Mouse (Mus musculus) heart, embryonic 12.5 days (tissue): ENCODE results near the gene Lins1. TPM values are rescaled to one million over a fixed set of nuclear protein-coding genes. Genes with fewer than 3 reads are reported as not detected.
A peak's percentile ranks its signal among the peaks of the same experiment; 100 is the strongest.

Experiments
- ATAC-seq: fragments of 200-750 bp; cut with Nextera tagmentation; 2 replicates; pipeline ENCODE4 v1.8.0; 2017; ENCODE audit warnings: moderate TSS enrichment, moderate library complexity; ENCODE audit not compliant: insufficient number of reproducible peaks, low FRiP score
- H3K27ac ChIP-seq: fragments of 300-500 bp; sonication (generic); 2 replicates; pipeline ENCODE4 v1.5.1; 2016; ENCODE audit warnings: mild to moderate bottlenecking, moderate library complexity; ENCODE audit not compliant: poor library complexity, severe bottlenecking
- H3K27me3 ChIP-seq: fragments of 300-500 bp; sonication (generic); replicated peaks from 2 replicates; pipeline ENCODE4 v1.6.1; 2016; ENCODE audit warnings: mild to moderate bottlenecking, moderate library complexity
- H3K36me3 ChIP-seq: fragments of 300-500 bp; sonication (generic); 2 replicates; pipeline ENCODE4 v1.6.1; 2016; ENCODE audit warnings: mild to moderate bottlenecking, moderate library complexity
- H3K4me1 ChIP-seq: fragments of 300-500 bp; sonication (generic); replicated peaks from 2 replicates; pipeline ENCODE4 v1.6.1; 2016; ENCODE audit warnings: mild to moderate bottlenecking
- H3K4me2 ChIP-seq: fragments of 300-500 bp; sonication (generic); 2 replicates; pipeline ENCODE4 v1.6.1; 2016; ENCODE audit warnings: mild to moderate bottlenecking, moderate library complexity
- H3K4me3 ChIP-seq: fragments of 300-500 bp; sonication (generic); 2 replicates; pipeline ENCODE4 v1.5.1; 2016; ENCODE audit warnings: mild to moderate bottlenecking
- H3K9ac ChIP-seq: fragments of 300-500 bp; sonication (generic); 2 replicates; pipeline ENCODE4 v1.6.1; 2016; ENCODE audit warnings: mild to moderate bottlenecking, moderate library complexity
- H3K9me3 ChIP-seq: fragments of 300-500 bp; sonication (generic); replicated peaks from 2 replicates; pipeline ENCODE4 v1.6.1; 2016; ENCODE audit warnings: mild to moderate bottlenecking, moderate library complexity
- WGBS: fragments of 180-500 bp; shearing (Covaris S2); methylation state at CpG from one replicate; pipeline ENCODE4 v1.1.7; 2016; 5-methylcytosine and 5-hydroxymethylcytosine counted together
- polyA plus RNA-seq: library from polyadenylated mRNA; unstranded; fragments of >200 nt; fragmentation: Nextera tagmentation; extraction: Ambion mirVana; gene quantifications from 2 replicates; pipeline ENCODE4 v1.2.1, GENCODE M21; 2016

Gene Lins1
- polyA plus RNA-seq, result 13.2 and 13.9 TPM in 2 replicates

- H3K27me3 ChIP-seq, result no peaks in the 10 kb centered on the region
- under 1% methylated on average over 51 of the region's 52 CpGs for WGBS
- H3K9me3 ChIP-seq, result no peaks in the 10 kb centered on the region
Measured at GRCm38 (mm10) chr7:66689620-66690360, at the start of gene Lins1. Gene Lins1 (plus strand): TSS chr7:66689889.

GRCm38 (mm10) chr7:66645736-66646135, 44.0 kb upstream of the Lins1 start:
- no peak for ATAC-seq
- Histone ChIP-seq H3K9ac (no peak overlapping the region), H3K36me3 (peaks cover 22% of the 10 kb centered on the region), H3K27me3 (no peaks in the 10 kb centered on the region), H3K4me2 (no peak overlapping the region), H3K9me3 (no peaks in the 10 kb centered on the region), H3K27ac (no peak overlapping the region), H3K4me1 (no peaks in the 10 kb centered on the region), H3K4me3 (no peak overlapping the region)
- WGBS, result 96% methylated on average over 2 of the region's 2 CpGs

More at GRCm38 (mm10) chr7:66689620-66690360, at the start of gene Lins1:
- peak within 1 kb of the TSS; percentile 97 for H3K4me2 ChIP-seq
- H3K9ac ChIP-seq, result peak within 1 kb of the TSS; percentile 88
- H3K4me1 ChIP-seq, result peaks cover 15% of the 10 kb centered on the region
- H3K4me3 ChIP-seq, result peak within 1 kb of the TSS; percentile 78
- peaks cover 10% of the 10 kb centered on the region for H3K36me3 ChIP-seq
- peak; percentile 98 for ATAC-seq
- H3K27ac ChIP-seq, result peak within 1 kb of the TSS; percentile 63

GRCm38 (mm10) chr7:66649181-66649580, 40.5 kb upstream of the Lins1 start:
- H3K27me3 ChIP-seq, result no peaks in the 10 kb centered on the region
- 88% methylated on average over 2 of the region's 2 CpGs for WGBS
- no peaks in the 10 kb centered on the region for H3K4me1 ChIP-seq
- no peak overlapping the region for H3K4me2 ChIP-seq
- no peaks in the 10 kb centered on the region for H3K9me3 ChIP-seq
- no peak overlapping the region for H3K4me3 ChIP-seq
- H3K9ac ChIP-seq, result no peak overlapping the region
- H3K27ac ChIP-seq, result no peak overlapping the region
- ATAC-seq, result no peak
- peaks cover 28% of the 10 kb centered on the region for H3K36me3 ChIP-seq

GRCm38 (mm10) chr7:66650883-66651282, 38.8 kb upstream of the Lins1 start:
- 81% methylated on average over 5 of the region's 5 CpGs for WGBS
- Histone ChIP-seq H3K9ac (no peak overlapping the region), H3K4me3 (no peak overlapping the region), H3K4me1 (no peaks in the 10 kb centered on the region), H3K27me3 (no peaks in the 10 kb centered on the region), H3K27ac (no peak overlapping the region), H3K4me2 (no peak overlapping the region), H3K9me3 (no peaks in the 10 kb centered on the region), H3K36me3 (peaks cover 43% of the 10 kb centered on the region)
- no peak for ATAC-seq

- ATAC-seq, result no peak
- no peaks in the 10 kb centered on the region for H3K4me1 ChIP-seq
- no peaks in the 10 kb centered on the region for H3K9me3 ChIP-seq
- no peak overlapping the region for H3K4me2 ChIP-seq
- H3K27me3 ChIP-seq, result no peaks in the 10 kb centered on the region
- peaks cover 46% of the 10 kb centered on the region for H3K36me3 ChIP-seq
- H3K27ac ChIP-seq, result no peak overlapping the region
- WGBS, result 77% methylated on average over 4 of the region's 4 CpGs
- no peak overlapping the region for H3K4me3 ChIP-seq
- no peak overlapping the region for H3K9ac ChIP-seq
Measured at GRCm38 (mm10) chr7:66652216-66652615, 37.5 kb upstream of the Lins1 start.

- Histone ChIP-seq H3K4me1 (no peaks in the 10 kb centered on the region), H3K36me3 (peaks cover 50% of the 10 kb centered on the region), H3K27me3 (no peaks in the 10 kb centered on the region), H3K9ac (no peak overlapping the region), H3K4me2 (no peak overlapping the region), H3K4me3 (no peak overlapping the region), H3K27ac (no peak overlapping the region), H3K9me3 (no peaks in the 10 kb centered on the region)
- WGBS, result 86% methylated on average over 9 of the region's 9 CpGs
- ATAC-seq, result no peak
Measured at GRCm38 (mm10) chr7:66653596-66653995, 36.1 kb upstream of the Lins1 start.

GRCm38 (mm10) chr7:66655471-66655870, 34.2 kb upstream of the Lins1 start:
- ATAC-seq, result no peak

GRCm38 (mm10) chr7:66660291-66660690, 29.4 kb upstream of the Lins1 start:
- Histone ChIP-seq H3K27me3 (no peaks in the 10 kb centered on the region), H3K4me2 (no peak overlapping the region), H3K27ac (no peak overlapping the region), H3K9me3 (no peaks in the 10 kb centered on the region), H3K36me3 (peaks cover 47% of the 10 kb centered on the region), H3K4me3 (no peak overlapping the region), H3K9ac (no peak overlapping the region), H3K4me1 (peaks cover 23% of the 10 kb centered on the region)
- no peak for ATAC-seq
- 37% methylated on average over 7 of the region's 7 CpGs for WGBS

More at GRCm38 (mm10) chr7:66655471-66655870, 34.2 kb upstream of the Lins1 start:
- WGBS, result 88% methylated on average over 9 of the region's 9 CpGs
- Histone ChIP-seq H3K4me1 (peaks cover 5% of the 10 kb centered on the region; the same call in 1 of the 2 replicates), H3K27ac (no peak overlapping the region), H3K9me3 (no peaks in the 10 kb centered on the region), H3K9ac (no peak overlapping the region), H3K27me3 (no peaks in the 10 kb centered on the region), H3K36me3 (peaks cover 67% of the 10 kb centered on the region), H3K4me2 (no peak overlapping the region), H3K4me3 (no peak overlapping the region)

GRCm38 (mm10) chr7:66660972-66661371, 28.7 kb upstream of the Lins1 start:
- Histone ChIP-seq H3K4me1 (peaks cover 23% of the 10 kb centered on the region), H3K9me3 (no peaks in the 10 kb centered on the region), H3K4me3 (no peak overlapping the region), H3K9ac (no peak overlapping the region), H3K27ac (no peak overlapping the region), H3K36me3 (peaks cover 42% of the 10 kb centered on the region), H3K27me3 (no peaks in the 10 kb centered on the region), H3K4me2 (no peak overlapping the region)
- 74% methylated on average over 8 of the region's 8 CpGs for WGBS
- ATAC-seq, result no peak

- ATAC-seq, result no peak
- H3K27ac ChIP-seq, result no peak overlapping the region
Measured at GRCm38 (mm10) chr7:66661572-66661971, 28.1 kb upstream of the Lins1 start.

GRCm38 (mm10) chr7:66663548-66663947, 26.1 kb upstream of the Lins1 start:
- H3K9me3 ChIP-seq, result no peaks in the 10 kb centered on the region
- H3K27me3 ChIP-seq, result no peaks in the 10 kb centered on the region
- peaks cover 27% of the 10 kb centered on the region for H3K36me3 ChIP-seq
- no peak overlapping the region for H3K4me3 ChIP-seq
- WGBS, result 82% methylated on average over 3 of the region's 3 CpGs
- no peak overlapping the region for H3K4me2 ChIP-seq
- ATAC-seq, result no peak
- H3K4me1 ChIP-seq, result peaks cover 23% of the 10 kb centered on the region
- H3K9ac ChIP-seq, result no peak overlapping the region
- H3K27ac ChIP-seq, result no peak overlapping the region

More at GRCm38 (mm10) chr7:66661572-66661971, 28.1 kb upstream of the Lins1 start:
- peaks cover 39% of the 10 kb centered on the region for H3K36me3 ChIP-seq
- H3K9ac ChIP-seq, result no peak overlapping the region
- H3K9me3 ChIP-seq, result no peaks in the 10 kb centered on the region
- H3K27me3 ChIP-seq, result no peaks in the 10 kb centered on the region
- H3K4me2 ChIP-seq, result peak overlapping the region; percentile 59
- 16% methylated on average over 8 of the region's 8 CpGs for WGBS
- H3K4me1 ChIP-seq, result peaks cover 23% of the 10 kb centered on the region
- H3K4me3 ChIP-seq, result peak overlapping the region; percentile 40
